Mouse (Mus musculus): Measurements from ENCODE around the gene Gm20696. TPM values are rescaled to one million over a fixed set of nuclear protein-coding genes. Genes with fewer than 3 reads are reported as not detected.

The Gm20696 gene
- total RNA-seq, 2 experiments from 2014 or later = 6.3 to 11.9 TPM

- no peak for DNase-seq (ENCODE audit: low spot score in 2 of 2)
- intact Hi-C loops (cut with DNase I) = loop anchor here (5.0 to 10.0 kb wide), 3 partner anchors 183 to 740 kb away; partner anchors contain the start of gene Foxp1
These were observed 402.2 kb downstream of the Gm20696 start for GRCm38 (mm10) chr6:99264192-99265093.

GRCm38 (mm10) chr6:99263886-99264185, 402.8 kb downstream of the Gm20696 start:
- intact Hi-C loops (cut with DNase I) = loop anchor here (10.0 kb wide), 1 partner anchor 739 kb away; no protein-coding TSS in a partner anchor

GRCm38 (mm10) chr6:99263061-99263885, 403.3 kb downstream of the Gm20696 start:
- no peak for DNase-seq (ENCODE audit: low spot score in 2 of 2)
- intact Hi-C loops (cut with DNase I) = loop anchor here (10.0 kb wide), 1 partner anchor 738 kb away; no protein-coding TSS in a partner anchor

More at GRCm38 (mm10) chr6:99263886-99264185, 402.8 kb downstream of the Gm20696 start:
- no peak for DNase-seq (ENCODE audit: low spot score in 2 of 2)

GRCm38 (mm10) chr6:99261737-99262130, 404.9 kb downstream of the Gm20696 start:
- intact Hi-C loops (cut with DNase I) = loop anchor here (10.0 kb wide), 1 partner anchor 737 kb away; no protein-coding TSS in a partner anchor
- no peak for DNase-seq (ENCODE audit: low spot score in 2 of 2)

GRCm38 (mm10) chr6:99260941-99261736, 405.5 kb downstream of the Gm20696 start:
- DNase-seq (ENCODE audit: low spot score in 2 of 2) = no peak
- intact Hi-C loops (cut with DNase I) = loop anchor here (10.0 kb wide), 1 partner anchor 736 kb away; no protein-coding TSS in a partner anchor

- intact Hi-C loops (cut with DNase I) = no loop called here
- no peak for DNase-seq (ENCODE audit: low spot score in 2 of 2)
These were observed 408.3 kb downstream of the Gm20696 start for GRCm38 (mm10) chr6:99258346-99258745.

- no peak for DNase-seq (ENCODE audit: low spot score in 2 of 2)
- intact Hi-C loops (cut with DNase I) = no loop called here
These were observed 408.9 kb downstream of the Gm20696 start for GRCm38 (mm10) chr6:99257676-99258075.

GRCm38 (mm10) chr6:99253331-99253730, 413.3 kb downstream of the Gm20696 start:
- DNase-seq (ENCODE audit: low spot score in 2 of 2) = no peak
- intact Hi-C loops (cut with DNase I) = no loop called here

- no peak for DNase-seq (ENCODE audit: low spot score in 2 of 2)
- intact Hi-C loops (cut with DNase I) = no loop called here
These were observed 413.8 kb downstream of the Gm20696 start for GRCm38 (mm10) chr6:99252816-99253215.

GRCm38 (mm10) chr6:99251924-99252323, 414.7 kb downstream of the Gm20696 start:
- no peak for DNase-seq (ENCODE audit: low spot score in 2 of 2)
- intact Hi-C loops (cut with DNase I) = no loop called here

GRCm38 (mm10) chr6:99251222-99251621, 415.4 kb downstream of the Gm20696 start:
- DNase-seq (ENCODE audit: low spot score in 2 of 2) = no peak
- intact Hi-C loops (cut with DNase I) = no loop called here

- intact Hi-C loops (cut with DNase I) = no loop called here
- DNase-seq (ENCODE audit: low spot score in 2 of 2) = no peak
These were observed 417.0 kb downstream of the Gm20696 start for GRCm38 (mm10) chr6:99249496-99250030.

- DNase-seq (ENCODE audit: low spot score in 2 of 2) = no peak
- intact Hi-C loops (cut with DNase I) = no loop called here
These were observed 418.2 kb downstream of the Gm20696 start for GRCm38 (mm10) chr6:99248396-99248795.

- no peak for DNase-seq (ENCODE audit: low spot score in 2 of 2)
- intact Hi-C loops (cut with DNase I) = no loop called here
These were observed 424.8 kb downstream of the Gm20696 start for GRCm38 (mm10) chr6:99241625-99242395.

- no peak for DNase-seq (ENCODE audit: low spot score in 2 of 2)
- intact Hi-C loops (cut with DNase I) = no loop called here
These were observed 425.8 kb downstream of the Gm20696 start for GRCm38 (mm10) chr6:99240764-99241163.

- intact Hi-C loops (cut with DNase I) = no loop called here
- no peak for DNase-seq (ENCODE audit: low spot score in 2 of 2)
These were observed 431.0 kb downstream of the Gm20696 start for GRCm38 (mm10) chr6:99235588-99235987.

GRCm38 (mm10) chr6:99233411-99233810, 433.2 kb downstream of the Gm20696 start:
- intact Hi-C loops (cut with DNase I) = no loop called here
- no peak for DNase-seq (ENCODE audit: low spot score in 2 of 2)

GRCm38 (mm10) chr6:99228336-99228870, 438.2 kb downstream of the Gm20696 start:
- intact Hi-C loops (cut with DNase I) = no loop called here

More at GRCm38 (mm10) chr6:99228336-99228870, 438.2 kb downstream of the Gm20696 start:
- no peak for DNase-seq (ENCODE audit: low spot score in 2 of 2)

All from left cerebral cortex, postnatal 36 days (tissue).